Mouse (Mus musculus): Measurements from ENCODE around the gene Gm49388.

- TF ChIP-seq CTCF (IDR thresholded peaks at IDR 0.05; ENCODE audit: low read depth): no peak
- TF ChIP-seq EP300 (optimal IDR thresholded peaks at IDR 0.05): no peak
These were observed 37.2 kb upstream of the Gm49388 start for GRCm38 (mm10) chr7:127748235-127748560.
